Mouse (Mus musculus): Measurements from ENCODE around the gene Magea6. TPM values are rescaled to one million over a fixed set of nuclear protein-coding genes. Genes with fewer than 3 reads are reported as not detected.
"Not testable (repeated sequence)": the region's sequence is repeated elsewhere in the genome, so short reads cannot be mapped to it uniquely, and the experiment has no call there.

The Magea6 gene
- total RNA-seq (2014; fragmentation: Nextera tagmentation) (not detected in 2 replicates), total RNA-seq (2017) (not detected in 2 replicates)

- not testable (repeated sequence) for ATAC-seq (replicated peaks; ENCODE audit: low FRiP score, low TSS enrichment, poor library complexity, severe bottlenecking)
Observed at GRCm38 (mm10) chrX:154935887-154936286, at the start of gene Magea6. Gene Magea6, minus strand, starts transcription at chrX:154935987.

GRCm38 (mm10) chrX:154949405-154949804 is 13.6 kb upstream of the Magea6 start, which contains the start of gene Magea3:
Gene Magea3, minus strand, starts transcription at chrX:154949505.
- ATAC-seq (replicated peaks; ENCODE audit: low FRiP score, low TSS enrichment, poor library complexity, severe bottlenecking): not testable (repeated sequence)

- ATAC-seq (replicated peaks; ENCODE audit: low FRiP score, low TSS enrichment, poor library complexity, severe bottlenecking): not testable (repeated sequence)
Observed at GRCm38 (mm10) chrX:154890167-154890566, 45.6 kb downstream of the Magea6 start, which contains the start of gene Cldn34b1. Gene Cldn34b1, minus strand, starts transcription at chrX:154890267.

Other genes with a start within 250 kb of the Magea6 start
- not detected in 2 replicates for gene Cldn34b1, start 45.7 kb downstream of the Magea6 start, total RNA-seq (2014; fragmentation: Nextera tagmentation)
- not detected in 2 replicates for gene Cldn34b1, start 45.7 kb downstream of the Magea6 start, total RNA-seq (2017)
- gene Magea3, start 13.5 kb upstream of the Magea6 start, total RNA-seq (2014; fragmentation: Nextera tagmentation): not detected in 2 replicates
- gene Magea3, start 13.5 kb upstream of the Magea6 start, total RNA-seq (2017): not detected in 2 replicates
- not detected in 2 replicates for gene Magea8, start 59.9 kb upstream of the Magea6 start, total RNA-seq (2014; fragmentation: Nextera tagmentation)
- gene Magea8, start 59.9 kb upstream of the Magea6 start, total RNA-seq (2017): not detected in 2 replicates
- gene Magea5, start 127.2 kb upstream of the Magea6 start, total RNA-seq (2014; fragmentation: Nextera tagmentation): not detected in 2 replicates
- gene Magea5, start 127.2 kb upstream of the Magea6 start, total RNA-seq (2017): not detected in 2 replicates
- not detected in 2 replicates for gene Magea1, start 153.8 kb upstream of the Magea6 start, total RNA-seq (2014; fragmentation: Nextera tagmentation)
- gene Magea1, start 153.8 kb upstream of the Magea6 start, total RNA-seq (2017): not detected in 2 replicates
- gene Magea2, start 157.7 kb upstream of the Magea6 start, total RNA-seq (2014; fragmentation: Nextera tagmentation): not detected in 2 replicates
- not detected in 2 replicates for gene Magea2, start 157.7 kb upstream of the Magea6 start, total RNA-seq (2017)
- gene Cldn34b2, start 192.4 kb upstream of the Magea6 start, total RNA-seq (2014; fragmentation: Nextera tagmentation): not detected in 2 replicates
- not detected in 2 replicates for gene Cldn34b2, start 192.4 kb upstream of the Magea6 start, total RNA-seq (2017)

All from megakaryocyte-erythroid progenitor cell, adult 5-6 weeks (primary cell).